Mouse (Mus musculus): ENCODE data around the gene Tmem26. TPM values are rescaled to one million over a fixed set of nuclear protein-coding genes. Genes with fewer than 3 reads are reported as not detected.

The Tmem26 gene
- polyA plus RNA-seq, 1 experiment from 2014 or later, result 7.6 TPM

DNA sequence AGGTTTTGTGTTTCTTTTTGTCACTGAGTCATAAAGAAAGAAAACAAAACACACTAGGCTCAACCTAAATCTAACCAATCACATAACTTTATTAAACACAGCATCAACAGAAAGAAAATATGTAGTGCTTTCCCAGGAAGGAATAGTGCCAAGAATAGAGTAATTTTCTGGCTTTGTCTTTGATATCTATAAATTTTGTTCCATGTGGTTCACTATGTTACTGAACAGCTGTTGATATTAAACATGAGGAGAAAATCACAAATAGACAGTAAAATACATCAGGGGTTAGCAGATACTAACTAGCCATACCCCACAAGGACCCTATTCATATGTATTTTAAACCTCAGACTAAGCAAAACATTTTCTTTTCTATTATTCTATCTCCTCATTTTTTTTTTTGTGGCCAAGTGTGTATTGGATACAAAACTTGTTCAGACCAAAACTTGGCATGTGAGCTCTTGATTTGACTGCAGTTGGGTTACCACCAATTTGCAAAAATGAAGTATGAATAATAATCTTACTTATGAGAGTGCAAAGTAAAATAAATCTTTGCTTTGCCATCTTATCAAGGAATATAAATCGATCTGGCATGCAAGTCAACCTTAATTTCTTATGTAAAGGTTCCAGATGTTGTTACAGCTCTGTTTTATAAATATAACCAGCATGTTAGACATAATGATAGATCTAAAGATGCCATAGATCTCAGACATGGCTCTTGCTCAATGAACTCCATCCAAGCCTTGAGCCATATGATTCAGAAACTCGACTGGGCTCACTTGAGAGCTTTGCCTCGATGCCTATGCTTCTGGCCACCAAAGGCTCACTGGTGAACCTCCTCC is 16.2 kb upstream of the Tmem26 start:
- Histone ChIP-seq H3K4me1 (ENCODE audit: control insufficient read depth, insufficient read depth, low read length) (no peaks in the 10 kb centered on the region), H3K4me2 (ENCODE audit: low read depth, low read length) (no peak overlapping the region), H3K9me3 (ENCODE audit: control insufficient read depth, low read length) (no peaks in the 10 kb centered on the region), H3K4me3 (ENCODE audit: low read depth, low read length) (no peak overlapping the region), H3K36me3 (ENCODE audit: control insufficient read depth, insufficient read depth, low read length) (no peaks in the 10 kb centered on the region), H3K27me3 (ENCODE audit: control insufficient read depth, insufficient read depth, low read length) (no peaks in the 10 kb centered on the region), H3K27ac (ENCODE audit: low read depth, low read length) (no peak overlapping the region), H3K9ac (replicated peaks; ENCODE audit: low read depth, low read length) (no peak overlapping the region)
- 82% methylated on average over 3 of the region's 3 CpGs for WGBS
- no peak for ATAC-seq (ENCODE audit: low read depth)

DNA sequence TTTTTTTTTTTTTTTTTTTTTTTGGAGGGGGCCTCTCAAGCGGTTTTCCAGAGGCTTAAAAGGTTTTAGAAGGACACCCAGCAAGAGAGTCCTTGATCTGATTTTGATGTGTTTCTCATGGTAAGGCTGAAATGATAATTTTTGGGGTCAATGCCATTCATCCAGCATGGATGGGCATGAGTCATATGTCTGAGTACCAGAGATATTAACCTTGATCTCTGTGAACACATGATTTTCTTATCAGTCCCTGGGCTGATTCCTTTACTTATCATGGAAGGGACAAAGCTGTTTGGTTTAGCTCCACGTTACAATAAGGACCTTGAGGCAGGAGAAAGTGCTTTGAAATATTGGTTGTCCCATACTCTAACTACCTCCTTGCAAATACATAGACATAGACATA is 10.5 kb upstream of the Tmem26 start:
- Histone ChIP-seq H3K9me3 (ENCODE audit: control insufficient read depth, low read length) (no peaks in the 10 kb centered on the region), H3K27me3 (ENCODE audit: control insufficient read depth, insufficient read depth, low read length) (no peaks in the 10 kb centered on the region), H3K4me2 (ENCODE audit: low read depth, low read length) (no peak overlapping the region), H3K4me3 (ENCODE audit: low read depth, low read length) (no peak overlapping the region), H3K36me3 (ENCODE audit: control insufficient read depth, insufficient read depth, low read length) (no peaks in the 10 kb centered on the region), H3K4me1 (ENCODE audit: control insufficient read depth, insufficient read depth, low read length) (no peaks in the 10 kb centered on the region), H3K9ac (replicated peaks; ENCODE audit: low read depth, low read length) (no peak overlapping the region), H3K27ac (ENCODE audit: low read depth, low read length) (no peak overlapping the region)
- ATAC-seq (ENCODE audit: low read depth), result no peak
- 81% methylated on average over 2 of the region's 2 CpGs for WGBS

DNA sequence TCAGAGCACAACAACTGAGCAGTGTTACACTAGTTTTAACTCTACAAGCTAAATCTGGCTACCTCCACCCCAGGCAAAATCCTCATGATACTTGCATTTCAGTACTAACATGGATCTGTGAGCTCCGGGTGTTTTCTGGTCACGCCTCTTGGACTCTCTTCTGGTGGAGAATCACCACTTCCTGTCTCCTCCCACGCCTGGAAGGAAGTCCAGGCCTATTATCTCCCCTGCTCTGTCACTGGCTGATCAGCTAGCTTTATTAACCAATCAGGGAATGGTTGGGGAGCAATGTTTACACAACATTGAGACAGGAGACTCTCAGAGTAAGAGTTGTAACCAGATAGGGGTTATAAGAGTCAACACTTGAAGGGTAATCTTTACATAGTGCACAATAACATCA is 9.1 kb upstream of the Tmem26 start:
- Histone ChIP-seq H3K36me3 (ENCODE audit: control insufficient read depth, insufficient read depth, low read length) (no peaks in the 10 kb centered on the region), H3K9ac (replicated peaks; ENCODE audit: low read depth, low read length) (no peak overlapping the region)

DNA sequence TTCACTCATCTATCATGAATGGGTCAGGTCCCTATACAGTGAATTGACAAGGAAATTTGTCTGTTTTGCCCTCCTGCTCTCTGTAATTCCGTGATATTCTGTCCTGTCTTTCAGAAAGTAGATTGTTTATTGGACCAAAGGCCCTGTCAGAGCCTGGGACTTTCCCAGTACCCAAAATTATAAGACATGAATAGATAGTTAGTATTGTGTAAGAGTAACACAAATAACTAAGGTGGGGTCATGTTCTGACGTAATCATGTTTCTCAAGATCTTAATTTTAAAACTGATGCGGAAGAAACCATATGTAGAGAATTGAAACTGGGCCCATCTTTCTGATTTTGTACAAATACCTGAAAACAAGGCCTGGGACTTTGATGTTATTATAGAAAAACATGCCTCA is 8.1 kb upstream of the Tmem26 start:
- 92% methylated on average over 3 of the region's 3 CpGs for WGBS
- Histone ChIP-seq H3K4me1 (ENCODE audit: control insufficient read depth, insufficient read depth, low read length) (no peaks in the 10 kb centered on the region), H3K4me3 (ENCODE audit: low read depth, low read length) (no peak overlapping the region), H3K4me2 (ENCODE audit: low read depth, low read length) (no peak overlapping the region), H3K36me3 (ENCODE audit: control insufficient read depth, insufficient read depth, low read length) (no peaks in the 10 kb centered on the region), H3K9ac (replicated peaks; ENCODE audit: low read depth, low read length) (no peak overlapping the region), H3K27me3 (ENCODE audit: control insufficient read depth, insufficient read depth, low read length) (no peaks in the 10 kb centered on the region), H3K9me3 (ENCODE audit: control insufficient read depth, low read length) (no peaks in the 10 kb centered on the region), H3K27ac (ENCODE audit: low read depth, low read length) (no peak overlapping the region)
- no peak for ATAC-seq (ENCODE audit: low read depth)

More for the DNA sequence above, 9.1 kb upstream of the Tmem26 start:
- Histone ChIP-seq H3K27ac (ENCODE audit: low read depth, low read length) (no peak overlapping the region), H3K4me2 (ENCODE audit: low read depth, low read length) (no peak overlapping the region), H3K4me1 (ENCODE audit: control insufficient read depth, insufficient read depth, low read length) (no peaks in the 10 kb centered on the region), H3K4me3 (ENCODE audit: low read depth, low read length) (no peak overlapping the region), H3K9me3 (ENCODE audit: control insufficient read depth, low read length) (no peaks in the 10 kb centered on the region), H3K27me3 (ENCODE audit: control insufficient read depth, insufficient read depth, low read length) (no peaks in the 10 kb centered on the region)
- no peak for ATAC-seq (ENCODE audit: low read depth)
- 78% methylated on average over 3 of the region's 3 CpGs for WGBS

DNA sequence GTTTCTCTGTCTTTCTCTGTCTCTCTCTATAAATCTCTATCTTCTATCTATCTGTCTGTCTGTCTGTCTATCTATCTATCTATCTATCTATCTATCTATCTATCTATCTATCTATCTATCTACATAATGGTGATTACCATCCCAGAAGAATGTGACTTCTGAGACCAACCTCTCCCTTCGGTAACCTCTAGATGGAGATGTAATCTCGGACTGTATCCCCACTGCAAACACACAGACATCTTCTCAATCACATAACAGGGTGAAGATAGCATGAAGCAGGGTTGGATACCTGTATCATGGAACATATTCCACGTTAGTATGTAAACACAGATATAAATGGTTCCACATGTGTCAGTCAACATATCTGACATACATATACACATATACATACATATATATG is 5.1 kb upstream of the Tmem26 start:
- Histone ChIP-seq H3K27ac (ENCODE audit: low read depth, low read length) (no peak overlapping the region), H3K4me3 (ENCODE audit: low read depth, low read length) (no peak overlapping the region), H3K36me3 (ENCODE audit: control insufficient read depth, insufficient read depth, low read length) (no peaks in the 10 kb centered on the region), H3K9ac (replicated peaks; ENCODE audit: low read depth, low read length) (no peak overlapping the region), H3K4me1 (ENCODE audit: control insufficient read depth, insufficient read depth, low read length) (no peaks in the 10 kb centered on the region), H3K9me3 (ENCODE audit: control insufficient read depth, low read length) (no peaks in the 10 kb centered on the region), H3K4me2 (ENCODE audit: low read depth, low read length) (no peak overlapping the region), H3K27me3 (ENCODE audit: control insufficient read depth, insufficient read depth, low read length) (no peaks in the 10 kb centered on the region)
- WGBS, result 84% methylated on average over 3 of the region's 3 CpGs
- no peak for ATAC-seq (ENCODE audit: low read depth)

DNA sequence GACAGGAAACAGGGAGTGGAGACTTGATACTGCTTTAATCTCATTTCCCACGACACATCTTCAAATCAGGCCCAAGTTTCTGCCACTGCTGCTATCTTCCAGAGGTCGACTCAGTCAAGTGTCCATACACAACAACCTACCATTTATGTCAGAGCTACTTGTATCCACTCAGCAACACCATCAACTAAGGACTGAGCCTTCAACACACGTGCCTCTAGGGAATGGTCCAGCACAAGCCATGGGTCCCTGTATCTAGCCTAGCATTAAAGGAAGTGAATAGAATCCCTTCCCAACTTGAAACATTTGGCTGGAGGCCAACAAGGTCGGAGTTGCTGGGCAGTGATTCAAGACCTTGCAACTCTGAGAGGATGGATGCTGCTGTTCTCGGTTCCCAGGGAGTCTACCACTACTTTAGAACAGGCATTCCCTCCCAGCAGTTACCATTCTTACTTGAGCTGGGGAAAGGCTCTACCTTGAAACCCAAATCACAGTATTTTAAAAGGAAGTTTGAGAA is 2.5 kb upstream of the Tmem26 start:
- Histone ChIP-seq H3K4me3 (ENCODE audit: low read depth, low read length) (no peak overlapping the region), H3K4me1 (ENCODE audit: control insufficient read depth, insufficient read depth, low read length) (peaks cover 6% of the 10 kb centered on the region; the same call in 1 of the 2 replicates), H3K27ac (ENCODE audit: low read depth, low read length) (no peak overlapping the region), H3K27me3 (ENCODE audit: control insufficient read depth, insufficient read depth, low read length) (no peaks in the 10 kb centered on the region), H3K36me3 (ENCODE audit: control insufficient read depth, insufficient read depth, low read length) (no peaks in the 10 kb centered on the region), H3K9me3 (ENCODE audit: control insufficient read depth, low read length) (no peaks in the 10 kb centered on the region), H3K4me2 (ENCODE audit: low read depth, low read length) (no peak overlapping the region), H3K9ac (replicated peaks; ENCODE audit: low read depth, low read length) (no peak overlapping the region)
- no peak for ATAC-seq (ENCODE audit: low read depth)
- WGBS, result 65% methylated on average over 5 of the region's 5 CpGs

DNA sequence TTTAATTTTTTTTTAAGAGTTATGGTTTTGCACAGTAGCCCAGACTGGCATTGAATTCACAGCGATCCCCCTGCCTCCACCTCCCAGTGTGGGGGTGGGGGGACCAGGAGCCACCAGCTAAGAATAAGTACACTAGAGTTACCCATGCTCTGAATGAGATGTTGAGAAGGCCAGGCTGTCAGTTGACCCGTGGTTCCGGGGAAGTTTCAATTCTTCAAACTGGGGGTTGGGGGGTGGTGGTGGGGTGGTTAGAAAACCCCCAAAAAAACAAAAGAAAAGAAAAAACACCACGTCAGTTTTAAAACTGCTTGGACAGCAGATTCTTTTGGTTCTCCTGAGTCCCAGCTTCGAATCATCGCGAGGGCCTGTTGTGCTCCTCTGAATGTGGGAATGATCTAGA is 431 bp upstream of the Tmem26 start:
- H3K27ac ChIP-seq (ENCODE audit: low read depth, low read length), result no peak overlapping the region
- no peak overlapping the region for H3K4me3 ChIP-seq (ENCODE audit: low read depth, low read length)
- H3K9me3 ChIP-seq (ENCODE audit: control insufficient read depth, low read length), result no peaks in the 10 kb centered on the region
- no peaks in the 10 kb centered on the region for H3K27me3 ChIP-seq (ENCODE audit: control insufficient read depth, insufficient read depth, low read length)
- no peak overlapping the region for H3K4me2 ChIP-seq (ENCODE audit: low read depth, low read length)
- no peak overlapping the region for H3K9ac ChIP-seq (replicated peaks; ENCODE audit: low read depth, low read length)
- WGBS, result 43% methylated on average over 7 of the region's 7 CpGs
- no peaks in the 10 kb centered on the region for H3K36me3 ChIP-seq (ENCODE audit: control insufficient read depth, insufficient read depth, low read length)
- ATAC-seq (ENCODE audit: low read depth), result no peak
- H3K4me1 ChIP-seq (ENCODE audit: control insufficient read depth, insufficient read depth, low read length), result peaks cover 6% of the 10 kb centered on the region; the same call in 1 of the 2 replicates

DNA sequence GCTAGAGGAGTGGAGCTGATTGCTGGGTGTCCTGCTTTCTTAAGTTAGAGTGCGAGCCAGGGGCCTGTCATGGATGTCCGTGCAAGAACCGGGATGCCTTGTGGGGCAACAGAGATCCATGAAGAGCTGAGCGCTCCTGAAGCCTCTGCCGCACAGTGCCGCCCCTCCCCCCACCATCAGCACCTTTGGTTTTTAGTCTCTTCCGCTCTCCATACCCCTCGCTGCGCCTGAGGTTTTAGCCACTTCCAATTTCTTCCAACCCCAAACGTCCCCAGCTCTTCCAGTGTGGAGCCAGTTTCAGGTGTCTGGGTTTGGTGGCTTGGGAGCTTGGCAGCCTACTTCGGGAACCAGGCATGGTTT is 895 bp downstream of the Tmem26 start:
- WGBS, result 0% methylated on average over 11 of the region's 11 CpGs
- Histone ChIP-seq H3K36me3 (ENCODE audit: control insufficient read depth, insufficient read depth, low read length) (no peaks in the 10 kb centered on the region), H3K9ac (replicated peaks; ENCODE audit: low read depth, low read length) (peak overlapping the region; percentile 41), H3K27me3 (ENCODE audit: control insufficient read depth, insufficient read depth, low read length) (no peaks in the 10 kb centered on the region), H3K4me1 (ENCODE audit: control insufficient read depth, insufficient read depth, low read length) (peaks cover 6% of the 10 kb centered on the region; the same call in 1 of the 2 replicates), H3K4me3 (ENCODE audit: low read depth, low read length) (peak overlapping the region; percentile 43), H3K9me3 (ENCODE audit: control insufficient read depth, low read length) (no peaks in the 10 kb centered on the region), H3K27ac (ENCODE audit: low read depth, low read length) (no peak overlapping the region), H3K4me2 (ENCODE audit: low read depth, low read length) (peak overlapping the region; percentile 83)
- peak; percentile 63; the same call in 1 of the 2 replicates for ATAC-seq (ENCODE audit: low read depth)

DNA sequence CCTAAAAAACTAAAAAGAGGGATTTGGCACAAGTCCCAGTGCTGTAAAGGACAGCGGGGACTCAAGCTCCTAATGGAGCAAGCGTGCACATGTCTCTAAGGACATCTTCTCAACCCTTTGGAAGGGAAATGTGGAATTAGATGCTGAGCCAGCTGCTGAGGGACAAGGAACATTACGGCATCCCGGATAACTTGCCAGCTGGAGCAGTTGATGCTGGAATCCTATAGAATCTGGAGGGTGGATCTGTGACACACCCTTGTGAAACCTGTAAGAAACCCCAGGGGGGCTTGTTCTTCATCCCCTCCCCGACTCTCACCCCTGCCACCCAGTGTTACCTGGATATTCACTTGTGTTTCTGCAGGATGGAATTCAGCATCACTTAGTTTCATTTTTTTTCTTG is 4.0 kb downstream of the Tmem26 start:
- H3K4me2 ChIP-seq (ENCODE audit: low read depth, low read length), result no peak overlapping the region
- peaks cover 6% of the 10 kb centered on the region; the same call in 1 of the 2 replicates for H3K4me1 ChIP-seq (ENCODE audit: control insufficient read depth, insufficient read depth, low read length)
- no peaks in the 10 kb centered on the region for H3K9me3 ChIP-seq (ENCODE audit: control insufficient read depth, low read length)
- H3K4me3 ChIP-seq (ENCODE audit: low read depth, low read length), result no peak overlapping the region
- H3K36me3 ChIP-seq (ENCODE audit: control insufficient read depth, insufficient read depth, low read length), result no peaks in the 10 kb centered on the region
- ATAC-seq (ENCODE audit: low read depth), result no peak
- H3K27me3 ChIP-seq (ENCODE audit: control insufficient read depth, insufficient read depth, low read length), result no peaks in the 10 kb centered on the region
- no peak overlapping the region for H3K27ac ChIP-seq (ENCODE audit: low read depth, low read length)
- 67% methylated on average over 5 of the region's 5 CpGs for WGBS
- H3K9ac ChIP-seq (replicated peaks; ENCODE audit: low read depth, low read length), result no peak overlapping the region
